1 mouse cellular context compared by ENCODE assay signal in the genomic region with DNA sequence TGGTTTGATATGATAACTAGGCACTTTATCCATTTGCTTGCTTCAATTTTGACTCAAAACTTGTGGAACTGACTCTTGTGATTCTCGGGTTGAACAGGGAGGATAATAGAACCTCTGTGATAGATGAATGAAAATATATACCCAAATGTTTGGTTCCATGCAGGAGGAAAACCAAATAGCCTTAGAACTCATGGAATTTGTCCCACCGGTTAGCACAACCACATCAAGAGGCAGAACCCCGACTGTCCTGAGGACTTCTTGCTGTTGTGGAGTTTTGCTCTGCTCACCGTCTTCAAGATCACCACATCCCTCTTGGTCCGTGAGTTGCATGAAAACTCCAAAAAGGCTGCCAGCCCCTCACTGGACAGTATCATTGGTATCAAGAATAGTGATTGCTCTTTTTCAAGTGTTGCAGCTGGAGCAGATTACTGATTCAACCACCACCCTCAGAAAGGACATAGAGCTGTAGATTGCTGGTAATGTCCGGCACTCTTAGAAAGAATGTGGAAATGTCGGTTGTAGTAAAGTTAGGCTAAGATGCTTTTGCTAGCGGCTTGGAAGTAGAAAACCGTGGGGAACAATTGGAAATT.
TF ChIP-seq lines count a peak whose summit lies in the region.

No protein-coding gene starts in this region.

TF ChIP-seq in CH12.LX, 34 proteins besides CTCF, POLR2A, EP300 and RAD21:
- TF ChIP-seq JUND (conservative IDR thresholded peaks at IDR 0.05; ENCODE audit: low read depth, low read length) (no peak), RCOR1 (conservative IDR thresholded peaks at IDR 0.05; ENCODE audit: low read depth, low read length) (no peak), TBP (conservative IDR thresholded peaks at IDR 0.05; ENCODE audit: low read depth, low read length) (no peak), MYC (IDR thresholded peaks at IDR 0.05; ENCODE audit: low read depth, low read length) (no peak), NELFE (IDR thresholded peaks at IDR 0.05; ENCODE audit: low read depth, low read length) (no peak), MAZ (IDR thresholded peaks at IDR 0.05; ENCODE audit: low read depth, low read length) (no peak), ETS1 (conservative IDR thresholded peaks at IDR 0.05; ENCODE audit: low read depth, low read length) (no peak), MXI1 (IDR thresholded peaks at IDR 0.05; ENCODE audit: low read depth, low read length) (peak; percentile 36; the same call in 1 of the 2 replicates), MAFK (IDR thresholded peaks at IDR 0.05; ENCODE audit: insufficient replicate concordance, low read length) (no peak), MEF2A (IDR thresholded peaks at IDR 0.05; ENCODE audit: borderline replicate concordance, low read depth, low read length) (no peak), NRF1 (IDR thresholded peaks at IDR 0.05; ENCODE audit: low read depth, low read length) (no peak), KAT2A (IDR thresholded peaks at IDR 0.05; ENCODE audit: insufficient replicate concordance, low read length) (0 out of 2 replicates have a peak, but pooled peaks have one; percentile 26), USF2 (conservative IDR thresholded peaks at IDR 0.05; ENCODE audit: low read depth, low read length) (no peak), ZNF384 (IDR thresholded peaks at IDR 0.05; ENCODE audit: low read depth, low read length) (no peak), MAX (IDR thresholded peaks at IDR 0.05; ENCODE audit: low read length) (no peak), POLR2AphosphoS2 (IDR thresholded peaks at IDR 0.05; ENCODE audit: low read depth, low read length) (peak; percentile 68; the same call in 1 of the 2 replicates), SIN3A (IDR thresholded peaks at IDR 0.05; ENCODE audit: low read length) (peak; percentile 79; the same call in 1 of the 2 replicates), CHD1 (IDR thresholded peaks at IDR 0.05; ENCODE audit: low read depth, low read length) (peak; percentile 82; the same call in 1 of the 2 replicates), SMC3 (IDR thresholded peaks at IDR 0.05; ENCODE audit: low read depth, low read length) (no peak)
TF ChIP-seq in CH12.LX: peak in this region for 5.
